Mouse (Mus musculus): Measurements from ENCODE around the gene Gne.
A peak's percentile ranks its signal among the peaks of the same experiment; 100 is the strongest.
"Not testable (repeated sequence)": the region's sequence is repeated elsewhere in the genome, so short reads cannot be mapped to it uniquely, and the experiment has no call there.

Gne gene

DNA sequence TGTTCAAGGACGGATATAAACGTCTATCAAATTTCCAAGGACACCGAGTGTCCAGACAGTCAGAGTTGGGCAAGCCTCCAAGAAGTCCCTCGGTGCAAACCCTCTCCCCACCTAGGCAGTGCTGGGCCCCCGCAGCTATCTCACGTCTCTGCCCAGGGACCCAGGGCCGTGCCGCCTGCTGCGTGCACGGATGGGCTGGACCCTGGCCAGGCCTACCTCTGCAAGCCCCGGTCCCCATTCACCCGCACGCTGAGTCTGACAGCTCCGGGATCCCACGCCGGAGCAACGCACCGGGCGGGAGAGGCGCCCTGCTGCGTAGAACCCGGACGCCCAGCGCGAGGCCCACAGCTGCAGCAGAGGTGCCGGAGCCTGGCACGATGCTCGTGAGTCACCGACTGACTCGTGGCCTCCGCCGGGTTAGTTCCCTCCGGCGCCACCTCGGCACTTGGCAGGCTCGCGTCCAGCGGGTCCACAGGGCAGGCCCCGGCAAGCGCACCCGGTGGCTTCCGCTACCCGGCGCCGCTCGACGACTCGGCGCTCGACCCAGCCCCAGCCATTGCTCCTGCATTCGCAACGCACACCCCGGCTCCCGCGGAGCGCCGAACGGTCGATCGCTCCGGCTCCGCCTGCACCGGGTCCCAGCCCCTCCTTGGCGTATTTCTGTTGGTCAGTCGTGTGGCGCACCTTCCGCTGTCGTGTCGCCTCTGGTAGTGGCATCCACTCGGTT is 11.7 kb downstream of the Gne start:
- DNase-seq, result peak; percentile 91 to 98

DNA sequence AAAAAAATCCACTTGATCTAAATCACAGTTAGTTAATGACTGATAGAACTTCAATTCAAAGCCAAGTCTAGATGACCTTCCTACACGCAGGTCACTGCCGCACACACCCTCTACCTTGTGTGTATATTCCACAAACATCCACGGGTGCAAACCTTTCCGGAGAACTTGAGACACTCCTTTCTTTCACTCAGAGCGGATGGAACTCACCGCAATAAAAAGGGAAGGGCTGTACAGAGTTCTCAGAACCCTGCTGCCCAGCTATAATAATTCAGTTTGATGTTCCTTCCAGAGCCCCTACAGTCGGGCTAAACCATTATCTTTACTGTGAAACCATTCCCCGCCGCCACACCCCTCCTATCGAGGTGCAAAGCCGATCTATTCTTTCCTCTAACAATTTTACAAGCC is 12.2 kb downstream of the Gne start:
- DNase-seq, result peak in 1 of 2 experiments; percentile 55

DNA sequence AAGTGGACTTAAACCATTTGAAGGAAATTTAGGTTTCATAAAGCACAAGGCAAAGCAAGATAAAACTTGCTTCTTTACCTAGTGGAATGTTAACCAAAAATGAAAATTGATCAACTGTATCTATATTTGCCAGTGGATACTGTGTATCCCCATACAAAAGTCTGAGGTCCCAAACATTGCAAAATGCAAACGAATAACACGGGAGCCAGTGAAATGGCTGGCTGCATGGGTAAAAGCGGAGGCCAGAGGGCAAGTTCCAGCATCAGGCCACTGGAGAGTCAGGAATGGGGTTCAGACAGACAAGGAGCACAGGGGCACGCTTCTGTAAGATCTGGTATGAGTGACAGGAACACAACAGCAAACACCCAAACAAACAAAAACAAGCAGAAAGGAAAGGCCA is 13.3 kb downstream of the Gne start:
- peak in 1 of 2 experiments; percentile 48 for DNase-seq

DNA sequence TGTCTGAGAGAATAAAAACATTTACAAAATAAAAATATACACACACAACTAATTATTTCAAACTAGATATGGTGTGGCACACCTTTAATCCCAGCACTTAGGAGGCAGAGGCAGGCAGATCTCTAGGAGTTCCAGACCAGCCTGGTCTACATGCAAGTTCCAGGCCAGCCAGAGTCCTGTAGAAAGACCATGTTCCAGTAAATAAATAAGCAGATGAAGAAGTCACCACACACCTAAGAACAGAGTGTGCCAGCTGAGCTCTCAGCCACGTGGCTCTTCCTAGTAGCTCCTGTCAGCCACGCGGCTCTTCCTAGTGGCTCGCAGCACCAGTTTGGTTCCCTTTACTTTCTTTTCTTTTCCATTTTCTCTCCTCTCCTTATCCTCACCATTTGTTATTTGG is 14.6 kb downstream of the Gne start:
- DNase-seq, result no peak

DNA sequence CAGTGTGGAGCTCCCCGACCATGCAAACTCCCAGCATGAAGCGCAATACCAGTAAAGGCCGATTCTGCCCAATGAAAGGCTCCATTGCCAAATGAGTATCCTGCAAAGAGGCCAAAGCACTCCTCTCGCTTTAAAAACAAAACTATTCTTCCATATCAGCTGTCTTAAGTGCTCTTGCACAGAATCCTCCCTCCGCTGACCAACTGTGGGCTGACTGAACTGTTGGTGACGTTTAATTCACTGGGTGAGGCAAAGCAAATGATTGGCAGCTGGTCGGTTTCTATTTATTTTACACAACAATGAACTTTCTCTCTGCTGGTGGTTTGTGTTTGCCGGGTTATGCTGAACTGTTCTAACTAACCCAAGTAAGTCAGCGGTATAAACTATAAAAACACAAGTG is 15.2 kb downstream of the Gne start:
- no peak for DNase-seq

DNA sequence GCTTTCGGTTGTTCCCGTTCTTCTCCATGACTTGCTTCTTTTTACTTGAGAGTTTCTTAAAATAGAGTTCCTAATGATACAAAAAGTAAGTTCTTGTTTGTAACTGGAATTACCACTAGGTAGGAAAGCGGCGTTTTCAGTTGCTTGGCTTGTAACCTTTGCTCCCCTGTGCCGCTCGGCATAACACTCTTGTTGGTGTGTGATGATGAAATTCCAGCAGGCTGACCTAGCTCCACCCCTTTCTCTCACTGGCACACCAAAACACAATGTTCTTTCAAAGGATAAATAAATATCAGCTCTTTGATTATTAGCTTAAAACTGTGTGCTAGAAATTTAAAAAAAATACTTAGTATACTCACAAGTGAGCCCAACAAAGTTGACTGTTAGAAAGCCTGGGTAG is 17.1 kb downstream of the Gne start:
- peak; percentile 53 to 76 for DNase-seq

DNA sequence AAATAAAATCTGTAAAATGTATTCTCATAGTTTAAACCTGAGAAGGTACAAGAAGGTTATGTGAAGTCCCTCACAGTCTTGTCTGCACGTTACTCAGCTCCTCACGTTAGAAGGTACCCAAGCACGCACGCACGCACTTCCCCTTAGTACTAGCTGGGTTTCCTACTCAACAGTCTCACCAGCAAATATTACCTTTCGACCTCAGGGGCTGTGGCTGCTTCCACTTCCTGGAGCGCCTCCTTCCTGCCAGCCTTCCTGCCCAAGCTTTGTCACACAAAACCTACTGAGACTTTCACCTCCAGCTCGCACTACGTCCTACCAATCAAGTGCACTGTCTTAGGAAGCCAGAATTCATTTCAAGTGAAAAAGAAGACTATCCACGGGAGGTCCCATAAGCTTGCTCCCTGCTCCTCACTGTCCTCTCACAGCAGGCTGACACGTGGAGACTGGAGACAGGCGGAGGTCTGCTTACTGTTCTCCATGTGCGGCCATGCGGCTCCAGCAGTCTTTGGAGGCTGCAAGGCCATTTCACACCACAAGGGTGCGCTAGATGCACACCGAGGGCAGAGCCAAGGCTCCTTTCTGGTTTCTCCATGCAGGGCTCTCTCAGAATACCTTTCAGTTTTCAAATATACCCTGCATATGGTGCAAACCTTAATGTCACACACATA is 18.5 kb downstream of the Gne start:
- peak; percentile 91 to 96 for DNase-seq

DNA sequence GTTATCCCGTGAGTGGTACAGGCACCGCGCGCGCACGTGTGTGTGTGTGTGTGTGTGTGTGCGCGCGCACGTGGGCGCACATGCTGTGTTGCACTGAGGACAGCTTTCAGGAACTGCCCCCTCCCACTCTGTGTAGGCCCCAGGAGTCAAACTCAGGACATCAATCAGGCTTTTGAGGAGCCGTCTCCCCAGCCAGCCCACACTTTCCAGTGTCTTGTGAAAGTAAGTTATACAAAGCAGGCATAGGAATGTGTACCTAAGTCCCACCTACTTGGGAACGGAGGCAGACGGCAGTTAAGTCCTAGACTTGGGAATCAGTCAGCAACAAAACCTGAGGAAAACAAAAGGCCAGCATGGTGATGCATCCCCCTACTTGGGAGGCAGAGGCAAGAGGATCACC is 21.2 kb downstream of the Gne start:
- DNase-seq, result no peak

DNA sequence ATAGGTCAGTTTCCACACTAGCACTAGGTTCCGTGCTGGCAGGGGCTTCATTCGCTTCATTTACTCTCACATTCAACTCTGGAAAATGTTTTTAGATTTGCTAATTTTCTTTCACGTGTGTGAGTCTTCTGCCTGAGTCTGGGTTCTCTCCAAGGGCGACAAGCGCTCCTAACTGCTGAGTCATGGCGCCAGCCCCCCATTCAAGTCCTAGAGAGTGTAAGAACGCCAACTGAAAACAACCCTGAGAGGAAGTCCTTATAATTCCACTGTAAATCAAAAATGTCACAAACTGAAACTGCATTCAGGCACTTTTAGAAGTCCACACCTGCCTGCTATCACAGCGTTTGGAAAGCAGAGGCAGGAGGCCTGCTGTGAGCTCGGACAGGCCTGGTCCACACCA is 21.9 kb downstream of the Gne start:
- DNase-seq, result no peak

DNA sequence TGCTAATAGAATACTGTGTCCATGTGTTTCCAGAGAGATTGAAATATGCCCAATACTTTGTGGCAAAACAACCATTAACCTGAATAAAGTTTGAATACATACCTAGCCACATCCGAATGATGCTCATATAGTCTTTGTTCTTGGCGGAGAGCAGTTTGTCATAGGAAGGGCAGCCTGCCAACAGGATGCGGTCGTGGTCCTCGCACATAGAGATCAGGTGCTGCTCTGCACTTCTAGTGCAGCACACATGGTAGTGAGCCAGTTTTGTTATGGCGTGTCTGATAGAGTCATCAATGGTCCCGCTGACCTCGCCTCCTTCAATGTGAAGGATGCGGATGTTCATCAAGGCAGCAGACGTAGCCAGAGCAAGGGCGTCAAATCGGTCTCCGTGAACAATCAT is 24.3 kb downstream of the Gne start:
- DNase-seq, result no peak

DNA sequence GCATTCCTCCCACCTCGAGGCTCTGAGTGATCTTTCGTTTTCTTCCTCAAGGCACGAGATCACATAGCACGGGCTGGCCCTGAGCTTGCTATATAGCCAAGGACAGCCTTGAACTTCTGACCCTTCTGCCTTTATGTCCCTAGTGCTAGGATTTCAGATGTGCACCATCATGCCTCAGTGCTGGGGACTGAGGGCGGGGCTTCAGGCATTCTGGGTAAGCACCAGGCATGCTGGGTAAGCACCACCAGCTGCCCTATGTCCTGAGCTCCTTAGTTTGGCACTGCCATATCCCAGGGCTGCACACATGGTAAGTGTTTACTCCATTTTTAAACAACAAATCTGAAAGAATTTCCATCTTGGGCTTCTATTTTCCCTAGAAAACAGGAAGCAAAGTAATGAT is 34.2 kb downstream of the Gne start:
- no peak for DNase-seq

DNA sequence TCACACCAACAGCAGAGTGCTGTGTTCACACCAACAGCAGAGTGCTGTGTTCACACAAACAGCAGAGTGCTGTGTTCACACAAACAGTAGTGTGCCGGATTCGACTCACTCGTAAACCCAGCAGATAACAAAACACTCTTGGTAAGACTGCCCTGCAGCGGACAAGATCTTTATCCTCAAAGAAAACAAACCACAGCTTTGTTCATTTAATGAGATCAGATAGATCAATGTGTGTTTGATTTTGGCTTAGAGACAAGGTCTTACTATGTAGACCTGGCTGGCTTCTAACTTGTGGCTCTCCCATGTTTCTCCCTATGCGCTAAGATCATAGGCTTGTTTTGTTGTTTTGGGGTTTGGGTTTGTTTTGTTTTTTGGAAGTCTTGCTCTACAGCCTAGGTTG is 37.9 kb downstream of the Gne start:
- DNase-seq, result peak in 1 of 2 experiments; percentile 5

DNA sequence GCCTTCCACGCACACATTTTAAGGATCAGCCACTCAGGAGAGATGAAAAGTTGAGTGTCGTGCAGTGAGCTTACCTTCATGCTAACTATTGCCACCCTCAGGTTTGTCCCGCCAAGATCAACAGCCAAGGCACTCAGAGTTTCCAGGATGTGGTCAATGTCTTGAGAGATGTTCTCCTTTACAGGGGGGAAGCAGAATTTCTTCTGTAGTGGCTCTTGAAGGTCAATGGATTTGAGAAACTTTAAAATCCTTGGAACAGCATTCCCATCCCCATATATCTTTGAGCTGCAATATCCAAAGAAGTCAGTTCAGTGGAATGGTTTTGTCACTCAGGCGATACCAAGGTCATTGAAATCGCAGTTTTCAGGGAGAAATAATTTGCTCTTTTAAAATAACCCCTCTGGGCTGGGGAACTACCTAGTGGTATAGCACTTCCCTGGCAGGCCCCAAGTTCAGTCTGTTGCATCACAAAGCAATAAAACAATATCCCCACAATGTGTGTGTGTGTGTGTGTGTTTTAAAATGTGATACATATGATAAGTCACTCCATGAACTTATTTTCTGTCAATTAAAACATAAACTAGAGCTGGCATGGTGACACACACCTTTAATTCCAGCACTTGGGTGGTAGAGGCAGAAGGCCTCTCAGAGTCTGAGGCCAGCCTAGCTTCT is 39.2 kb downstream of the Gne start:
- peak in 1 of 2 experiments; percentile 7 for DNase-seq

DNA sequence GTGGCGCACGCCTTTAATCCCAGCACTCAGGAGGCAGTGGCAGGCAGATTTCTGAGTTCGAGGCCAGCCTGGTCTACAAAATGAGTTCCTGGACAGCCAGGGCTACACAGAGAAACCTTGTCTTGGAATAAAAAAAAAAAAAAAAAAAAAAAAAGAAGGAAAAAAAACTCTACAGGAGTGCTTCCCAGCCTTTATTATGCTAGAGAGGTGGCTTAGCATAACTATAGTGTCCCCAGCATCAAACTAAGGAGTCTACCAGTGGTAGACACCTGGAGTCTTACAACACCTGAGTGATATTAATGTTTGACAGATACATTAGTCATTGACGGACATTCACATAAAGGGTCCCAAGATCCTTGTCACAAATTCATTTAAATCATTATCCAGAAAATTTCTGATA is 40.8 kb downstream of the Gne start:
- DNase-seq, result not testable (repeated sequence)

DNA sequence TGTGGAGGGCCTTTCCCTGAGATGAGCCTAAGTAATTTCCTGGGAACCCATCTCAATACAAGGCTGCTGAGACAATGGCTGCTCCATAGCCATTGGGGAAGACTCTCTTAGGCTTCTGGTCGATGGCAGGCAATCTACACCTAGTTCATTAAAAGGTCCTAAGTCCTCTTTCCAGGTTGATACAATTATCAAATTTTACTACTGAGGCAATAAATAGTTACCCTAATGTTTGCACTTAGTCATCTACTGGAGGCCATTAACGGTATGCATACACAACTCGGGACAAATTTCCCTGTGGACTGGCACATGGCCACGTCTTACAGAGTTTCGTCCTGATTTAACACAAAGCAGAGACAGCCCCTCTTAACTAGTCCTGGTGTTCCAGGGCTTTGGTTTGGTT is 41.5 kb downstream of the Gne start:
- peak in 1 of 2 experiments; percentile 15 for DNase-seq

DNA sequence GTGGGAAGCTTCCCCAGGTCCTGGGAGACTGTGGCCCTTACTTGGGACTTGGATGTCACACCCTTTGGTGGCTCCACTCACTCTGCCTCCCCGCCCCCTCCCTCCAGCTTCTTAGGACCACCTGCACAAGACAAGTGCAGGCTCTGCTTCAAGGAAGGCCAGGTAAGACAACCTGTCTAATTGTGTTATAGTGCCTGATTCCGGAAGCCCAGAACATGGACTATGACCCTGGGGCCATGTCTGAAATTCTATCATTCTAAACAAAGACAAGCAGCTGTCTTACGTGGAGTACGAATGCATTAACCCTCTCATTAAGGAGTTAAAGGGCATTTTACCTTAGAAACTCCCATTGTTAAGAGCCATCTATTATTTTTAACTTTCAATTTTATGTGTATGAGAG is 43.2 kb downstream of the Gne start:
- DNase-seq, result no peak

DNA sequence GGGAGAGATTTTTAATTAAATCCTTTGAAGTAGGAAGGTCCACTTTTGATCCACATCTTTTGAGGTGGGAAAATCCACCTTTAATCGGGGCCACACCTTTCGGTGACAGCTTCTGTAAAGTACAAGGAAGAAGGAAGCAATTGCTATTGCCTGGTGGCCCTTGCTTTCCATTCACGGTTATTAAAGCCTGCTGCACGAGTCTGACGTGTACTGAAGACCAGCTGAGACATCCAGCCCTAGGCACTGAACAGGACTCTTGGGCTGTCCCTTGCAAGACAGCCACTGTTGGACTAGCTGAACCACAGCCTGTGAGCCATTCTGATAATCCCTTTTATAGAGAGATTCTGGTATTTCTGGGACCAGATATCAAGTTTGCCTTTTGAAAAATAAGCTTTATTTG is 47.5 kb downstream of the Gne start:
- no peak for DNase-seq

DNA sequence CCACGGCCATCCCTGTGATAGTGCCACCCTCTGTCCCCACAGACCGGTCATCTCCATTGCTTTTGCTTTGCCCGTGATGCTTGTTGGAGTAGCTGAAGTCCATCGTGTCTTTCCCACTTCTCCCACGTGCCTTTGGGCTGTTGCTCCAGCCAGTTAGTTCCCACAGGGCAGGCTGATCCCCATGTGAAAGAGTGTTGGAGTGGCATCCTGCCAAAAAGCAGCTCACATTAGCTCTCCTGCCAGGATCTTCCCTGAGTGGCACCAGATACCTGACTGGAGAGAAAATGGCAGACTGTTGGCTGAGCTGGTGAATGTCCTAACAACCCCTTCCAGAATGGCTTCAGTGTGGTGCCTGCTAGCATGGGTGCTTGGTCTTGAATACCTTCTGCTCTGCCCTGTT is 52.5 kb downstream of the Gne start:
- peak; percentile 67 to 80 for DNase-seq

DNA sequence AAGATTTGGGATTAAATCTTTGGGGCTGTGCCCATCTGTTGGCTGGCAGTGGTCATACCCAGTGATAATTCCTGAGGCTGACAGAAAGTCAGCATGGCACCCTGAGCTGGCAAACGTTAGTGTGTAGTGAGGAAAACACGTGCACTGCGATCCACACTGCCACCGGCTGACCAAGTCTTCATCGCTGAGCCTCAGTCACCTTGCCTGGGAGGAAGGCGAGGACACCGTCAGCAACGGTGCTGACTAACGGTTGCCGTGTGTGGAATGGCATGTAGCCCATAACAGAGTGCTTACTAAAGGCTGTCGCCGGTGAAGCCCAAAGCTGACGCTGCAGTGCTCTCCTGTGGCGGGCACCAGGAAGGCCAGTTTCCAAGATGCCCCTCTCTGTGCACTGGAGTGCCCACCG is 54.3 kb downstream of the Gne start:
- DNase-seq, result no peak

DNA sequence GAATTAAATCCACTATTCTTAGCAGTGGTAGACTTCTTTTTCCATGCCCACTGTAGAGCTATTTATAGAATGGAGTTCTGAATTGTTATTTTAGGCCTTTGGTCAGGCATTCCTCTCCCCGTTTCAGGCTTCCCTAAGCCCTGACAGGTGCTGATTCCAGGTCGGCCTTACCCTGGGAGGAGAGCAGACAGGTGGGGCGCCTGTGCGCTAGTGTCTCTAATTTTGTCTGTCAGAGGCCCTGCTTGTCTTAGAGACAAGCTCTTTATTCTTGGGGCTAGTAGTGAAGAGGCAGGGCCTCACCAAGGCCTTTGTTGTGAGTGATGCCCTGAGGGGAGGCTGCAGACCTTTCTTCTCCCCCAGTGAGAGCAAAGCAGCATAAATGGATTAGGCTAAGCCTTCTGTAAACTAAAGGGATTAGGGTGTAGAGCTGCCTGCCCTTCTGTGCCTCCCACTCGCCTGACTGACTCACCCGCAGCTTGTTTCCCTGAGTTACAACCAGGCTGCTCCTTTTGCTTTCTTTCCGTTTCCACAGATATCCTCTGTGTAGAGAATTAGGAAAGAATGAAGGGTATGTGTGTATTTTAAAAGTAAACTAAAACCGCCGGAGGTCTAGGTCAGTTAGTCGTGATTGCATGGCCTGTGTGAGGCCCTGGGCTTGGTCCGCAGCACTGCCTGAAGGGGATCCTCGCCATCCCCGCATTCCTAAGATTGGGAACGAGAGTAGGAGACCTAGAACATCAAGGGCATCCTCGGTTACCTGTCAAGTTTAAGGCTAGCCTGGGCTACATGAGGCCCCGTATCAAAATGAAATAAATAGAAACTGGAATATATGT is 55.5 kb downstream of the Gne start:
- DNase-seq, result no peak

DNA sequence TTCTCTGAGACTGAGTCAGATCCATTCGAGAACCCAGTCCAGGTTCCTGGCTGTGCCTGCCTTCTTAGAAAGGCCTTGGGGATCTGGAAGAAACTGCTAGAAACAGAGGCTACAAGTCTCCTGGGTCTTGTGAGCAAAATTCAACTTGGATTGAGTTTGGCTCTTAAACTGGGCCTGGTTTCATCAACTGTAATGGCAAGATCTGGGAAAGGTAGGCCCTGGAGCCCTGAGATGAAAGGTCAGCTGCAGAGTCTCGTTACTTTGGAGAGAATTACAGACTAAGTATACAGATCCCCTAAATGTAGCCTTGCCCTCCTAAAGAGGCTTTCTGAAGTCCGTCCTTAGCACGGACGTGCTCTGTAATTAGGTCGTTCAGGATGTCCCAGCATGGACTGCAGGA is 58.4 kb downstream of the Gne start:
- no peak for DNase-seq

DNA sequence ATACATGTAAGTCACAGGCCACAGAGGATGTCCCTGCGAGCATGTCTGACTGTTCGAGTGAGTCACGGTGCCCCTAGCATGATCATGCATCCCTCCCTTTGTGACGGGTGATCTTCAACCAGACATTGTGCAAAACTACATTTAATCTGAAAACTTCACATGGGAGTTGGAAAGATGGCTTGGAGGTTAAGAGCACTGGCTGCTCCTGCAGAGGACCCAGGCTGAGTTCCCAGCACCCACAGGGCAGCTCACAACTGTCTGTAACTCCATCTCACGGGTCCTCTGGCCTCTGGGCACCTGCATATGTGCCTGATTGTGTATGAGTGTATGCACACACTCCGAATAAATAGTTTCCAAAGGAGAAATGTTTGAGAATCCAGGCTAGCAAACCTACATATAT is 59.7 kb downstream of the Gne start:
- no peak for DNase-seq

DNA sequence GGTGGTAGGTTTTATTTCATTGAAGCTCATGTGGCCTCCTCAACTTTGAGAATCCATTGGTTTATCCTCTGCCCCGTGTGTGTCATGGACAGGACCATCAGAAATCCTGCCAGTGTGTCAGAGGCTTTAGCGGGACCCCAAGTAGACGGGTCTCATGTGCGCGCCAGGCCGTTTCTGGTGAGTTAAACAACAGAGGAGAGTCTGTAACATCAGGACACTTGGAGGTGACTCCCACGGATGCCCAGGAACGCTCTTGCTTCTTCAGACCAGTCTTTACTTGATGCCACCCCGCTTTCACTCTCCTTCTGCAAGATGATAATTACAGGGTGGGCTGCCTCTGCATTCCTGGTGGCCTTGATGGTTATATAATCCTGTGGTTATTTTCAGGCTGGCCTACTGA is 60.3 kb downstream of the Gne start:
- no peak for DNase-seq
